Mouse (Mus musculus): ENCODE results near the gene C1qtnf5.
"Not testable (repeated sequence)": the region's sequence is repeated elsewhere in the genome, so short reads cannot be mapped to it uniquely, and the experiment has no call there.

Gene C1qtnf5

GRCm38 (mm10) chr9:44104881-44105280, 2.2 kb upstream of the C1qtnf5 start:
- no peak for DNase-seq (ENCODE audit: low spot score in 2 of 2)

GRCm38 (mm10) chr9:44105781-44106180, 1.3 kb upstream of the C1qtnf5 start:
- no peak for DNase-seq (ENCODE audit: low spot score in 2 of 2)

- DNase-seq (ENCODE audit: low spot score in 2 of 2), result no peak
Measured at GRCm38 (mm10) chr9:44106182-44106581, 863 bp upstream of the C1qtnf5 start.

GRCm38 (mm10) chr9:44106596-44106995, 449 bp upstream of the C1qtnf5 start:
- DNase-seq (ENCODE audit: low spot score in 2 of 2), result no peak

GRCm38 (mm10) chr9:44107557-44108179, 623 bp downstream of the C1qtnf5 start:
- DNase-seq (ENCODE audit: low spot score in 2 of 2), result no peak

GRCm38 (mm10) chr9:44108269-44109055, 1.4 kb downstream of the C1qtnf5 start:
- DNase-seq (ENCODE audit: low spot score in 2 of 2), result no peak

GRCm38 (mm10) chr9:44109360-44110095, 2.5 kb downstream of the C1qtnf5 start:
- peak; percentile 70 to 76 for DNase-seq (ENCODE audit: low spot score in 2 of 2)

GRCm38 (mm10) chr9:44111909-44112308, 4.9 kb downstream of the C1qtnf5 start:
- not testable (repeated sequence) for DNase-seq (ENCODE audit: low spot score in 2 of 2)

- DNase-seq (ENCODE audit: low spot score in 2 of 2), result peak; percentile 95 to 96
Measured at GRCm38 (mm10) chr9:44113105-44113789, 6.2 kb downstream of the C1qtnf5 start, which contains the start of the genes Gm49380 and Rnf26. Gene Gm49380, minus strand, starts transcription at chr9:44113500. Gene Rnf26, minus strand, starts transcription at chr9:44113517.

GRCm38 (mm10) chr9:44114453-44114852, 7.4 kb downstream of the C1qtnf5 start:
- DNase-seq (ENCODE audit: low spot score in 2 of 2), result no peak

GRCm38 (mm10) chr9:44115599-44115998, 8.6 kb downstream of the C1qtnf5 start:
- no peak for DNase-seq (ENCODE audit: low spot score in 2 of 2)

- DNase-seq (ENCODE audit: low spot score in 2 of 2), result no peak
Measured at GRCm38 (mm10) chr9:44116182-44116581, 9.1 kb downstream of the C1qtnf5 start.

- DNase-seq (ENCODE audit: low spot score in 2 of 2), result peak in 1 of 2 experiments; percentile 45
Measured at GRCm38 (mm10) chr9:44119011-44119410, 12.0 kb downstream of the C1qtnf5 start.

- no peak for DNase-seq (ENCODE audit: low spot score in 2 of 2)
Measured at GRCm38 (mm10) chr9:44119948-44120465, 13.0 kb downstream of the C1qtnf5 start.

- no peak for DNase-seq (ENCODE audit: low spot score in 2 of 2)
Measured at GRCm38 (mm10) chr9:44124317-44124716, 17.3 kb downstream of the C1qtnf5 start.

GRCm38 (mm10) chr9:44125026-44125425, 18.0 kb downstream of the C1qtnf5 start:
- DNase-seq (ENCODE audit: low spot score in 2 of 2), result no peak

GRCm38 (mm10) chr9:44125546-44126428, 18.7 kb downstream of the C1qtnf5 start:
- DNase-seq (ENCODE audit: low spot score in 2 of 2), result peak; percentile 74 to 83

GRCm38 (mm10) chr9:44126746-44127145, 19.7 kb downstream of the C1qtnf5 start:
- DNase-seq (ENCODE audit: low spot score in 2 of 2), result no peak

- no peak for DNase-seq (ENCODE audit: low spot score in 2 of 2)
Measured at GRCm38 (mm10) chr9:44127351-44127801, 20.3 kb downstream of the C1qtnf5 start.

GRCm38 (mm10) chr9:44129633-44130032, 22.6 kb downstream of the C1qtnf5 start:
- DNase-seq (ENCODE audit: low spot score in 2 of 2), result no peak

Measured in natural killer cell, adult 2 months (primary cell).